Mouse (Mus musculus): ENCODE measurements around the gene Tfap2a.

Tfap2a gene

GRCm38 (mm10) chr13:40738196-40738880, at the start of gene Tfap2a:
Tfap2a (minus strand) TSS chr13:40738376.
- no peak for DNase-seq (ENCODE audit: low spot score)

- DNase-seq (ENCODE audit: low spot score) = no peak
These were observed 46.1 kb upstream of the Tfap2a start for GRCm38 (mm10) chr13:40784202-40784771.

- no peak for DNase-seq (ENCODE audit: low spot score)
These were observed 19.8 kb upstream of the Tfap2a start for GRCm38 (mm10) chr13:40757995-40758394.

DNA sequence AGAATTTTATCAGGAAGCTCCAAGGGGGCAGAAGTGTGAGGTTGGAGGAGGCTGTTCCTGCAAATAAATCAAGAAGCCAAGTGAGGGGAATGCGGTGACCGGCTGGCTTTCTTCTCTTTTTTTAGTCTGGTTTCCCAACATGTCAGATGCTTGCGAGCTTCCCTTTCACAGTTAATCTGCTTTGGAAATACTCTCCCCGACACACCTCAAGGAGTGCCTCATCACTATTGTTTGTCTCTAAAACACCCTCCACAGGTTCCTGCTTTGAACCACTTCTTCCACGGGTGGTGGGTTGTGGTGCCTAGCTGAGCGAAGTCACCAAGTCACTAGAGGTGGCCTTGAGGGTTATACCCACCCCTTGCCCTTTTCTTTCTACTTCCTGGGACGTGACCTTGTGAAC, 18.2 kb upstream of the Tfap2a start:
- no peak for DNase-seq (ENCODE audit: low spot score)

DNA sequence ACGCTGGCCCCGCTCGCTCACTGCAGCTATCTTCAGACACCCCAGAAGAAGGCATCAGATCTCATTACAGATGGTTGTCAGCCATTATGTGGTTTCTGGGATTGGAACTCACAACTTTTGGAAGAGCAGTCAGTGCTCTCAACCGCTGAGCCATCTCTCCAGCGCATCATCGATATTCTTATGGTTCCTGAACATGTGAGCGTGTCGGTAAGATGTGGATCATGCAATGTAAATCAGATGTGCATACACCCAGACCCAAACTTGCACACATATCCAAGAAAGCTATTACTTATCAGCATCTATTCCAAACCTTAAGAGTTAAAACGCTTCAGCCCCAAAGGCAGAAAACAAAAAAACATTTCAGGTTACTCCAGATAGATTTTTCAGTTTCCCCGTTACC, 15.9 kb upstream of the Tfap2a start:
- DNase-seq (ENCODE audit: low spot score) = no peak

DNA sequence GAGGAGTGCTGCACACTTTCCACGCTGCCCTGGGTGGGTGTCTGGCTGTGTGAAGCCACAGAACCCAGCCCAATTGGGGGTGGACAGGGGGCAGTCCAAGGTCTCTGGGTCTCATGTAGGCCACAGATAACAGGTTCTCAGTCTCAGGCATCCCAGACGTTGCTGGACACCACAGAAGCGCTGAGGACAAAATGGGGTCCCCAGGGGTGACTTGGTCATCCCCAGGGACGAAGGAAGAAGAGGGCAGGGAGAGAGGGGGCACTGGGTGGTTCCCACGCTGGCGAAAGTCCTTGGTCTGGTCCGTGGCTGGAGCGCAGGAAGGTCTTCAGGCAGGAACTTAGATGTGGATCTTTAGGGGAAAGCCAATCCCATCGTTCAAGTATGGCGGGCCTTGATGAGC, 13.7 kb upstream of the Tfap2a start:
- DNase-seq (ENCODE audit: low spot score) = no peak

- DNase-seq (ENCODE audit: low spot score) = no peak
These were observed 11.4 kb upstream of the Tfap2a start for GRCm38 (mm10) chr13:40749603-40749905.

DNA sequence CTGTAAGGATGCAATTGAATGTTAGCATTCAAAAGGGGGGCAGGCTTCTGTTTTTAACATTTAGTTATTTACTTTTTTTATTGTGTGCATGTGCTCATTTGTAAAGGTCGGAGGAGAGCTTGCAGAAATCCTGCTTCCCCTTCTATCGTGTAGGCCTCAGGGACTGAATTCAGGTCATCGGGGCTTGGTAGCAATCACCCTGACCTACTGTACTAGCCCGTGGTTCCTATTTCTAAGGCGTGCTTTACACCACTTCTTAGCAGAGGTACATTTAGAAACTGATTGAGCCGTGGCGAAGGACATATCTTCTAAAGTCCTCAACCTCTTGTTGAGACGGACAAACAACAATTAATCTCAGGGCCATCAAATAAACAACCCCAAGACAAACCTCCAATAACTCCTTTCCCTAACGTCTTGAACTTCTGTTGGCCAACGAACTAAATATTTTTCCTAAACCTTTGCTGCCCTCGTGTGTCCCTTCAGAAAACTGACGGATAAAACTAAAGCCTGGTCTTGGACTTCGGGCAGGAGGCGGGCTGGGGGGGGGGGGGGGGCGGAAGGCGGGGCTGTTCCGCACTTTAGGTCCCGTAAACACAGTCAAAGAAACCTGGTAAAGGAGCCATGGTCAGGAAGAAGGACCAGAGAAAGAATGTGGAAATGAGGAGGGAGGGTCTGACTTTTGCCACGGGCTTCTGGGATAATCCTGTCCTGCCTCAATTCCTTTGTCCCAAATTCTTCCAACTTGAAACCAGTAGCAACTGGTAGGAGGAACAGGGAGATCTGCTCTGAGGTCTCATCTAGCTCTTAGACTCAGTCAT, 10.8 kb upstream of the Tfap2a start:
- DNase-seq (ENCODE audit: low spot score) = no peak

GRCm38 (mm10) chr13:40744111-40744805, 6.1 kb upstream of the Tfap2a start:
- no peak for DNase-seq (ENCODE audit: low spot score)

GRCm38 (mm10) chr13:40743221-40743620, 5.0 kb upstream of the Tfap2a start:
- no peak for DNase-seq (ENCODE audit: low spot score)

DNA sequence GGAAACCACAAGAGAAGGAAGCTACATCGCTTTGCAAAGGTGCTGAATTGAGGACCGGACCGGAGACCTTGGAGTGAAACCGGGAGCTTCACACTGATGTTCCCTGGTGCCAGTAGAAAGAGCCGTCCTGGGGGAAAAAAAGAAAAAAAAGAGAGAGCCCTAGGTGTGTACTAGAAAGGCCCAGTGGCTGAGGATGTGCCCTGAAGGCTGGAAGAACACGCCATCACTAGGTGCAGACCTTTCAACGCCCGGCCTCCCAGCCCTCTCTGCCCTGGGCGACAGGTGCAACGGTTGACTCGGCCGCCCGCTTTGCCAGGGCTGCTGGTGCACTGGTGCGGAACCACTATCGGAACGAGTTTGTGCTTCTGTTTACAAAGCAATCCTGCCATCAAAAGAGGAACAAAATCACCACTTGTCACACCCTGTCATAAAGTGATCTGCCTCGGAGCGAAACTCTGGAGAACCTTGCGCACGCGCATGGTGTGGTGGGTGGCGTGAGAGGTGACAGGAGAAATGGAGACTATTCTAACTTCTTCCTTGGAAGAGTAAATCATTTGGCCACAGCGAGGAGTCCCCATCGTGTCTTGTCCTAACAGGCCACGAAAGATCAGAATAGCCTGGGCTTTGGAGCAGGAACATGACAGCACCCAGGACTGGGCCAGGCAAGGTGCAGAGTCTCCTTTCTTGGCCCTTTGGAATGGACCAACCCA, 3.8 kb upstream of the Tfap2a start:
- no peak for DNase-seq (ENCODE audit: low spot score)

DNA sequence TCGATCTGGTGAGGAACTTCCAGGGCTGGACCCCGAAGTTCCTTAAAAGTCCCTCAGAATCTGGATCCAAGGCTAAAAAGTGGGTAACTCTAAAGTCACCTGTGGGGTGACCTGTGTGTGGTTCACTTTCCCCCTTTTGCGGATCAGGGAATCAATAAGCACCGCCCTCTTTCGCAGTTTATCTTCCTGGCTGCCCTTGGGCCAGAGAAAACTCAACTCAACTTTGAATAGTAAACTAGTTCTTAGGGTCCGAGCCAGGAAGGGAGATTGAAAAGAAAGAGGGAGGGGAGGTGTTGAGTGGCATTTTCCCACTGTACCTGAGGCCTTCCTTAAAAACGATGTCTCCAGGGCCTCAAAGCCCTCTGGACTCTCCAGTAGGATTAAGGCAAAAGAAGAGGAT, 3.3 kb upstream of the Tfap2a start:
- no peak for DNase-seq (ENCODE audit: low spot score)

DNA sequence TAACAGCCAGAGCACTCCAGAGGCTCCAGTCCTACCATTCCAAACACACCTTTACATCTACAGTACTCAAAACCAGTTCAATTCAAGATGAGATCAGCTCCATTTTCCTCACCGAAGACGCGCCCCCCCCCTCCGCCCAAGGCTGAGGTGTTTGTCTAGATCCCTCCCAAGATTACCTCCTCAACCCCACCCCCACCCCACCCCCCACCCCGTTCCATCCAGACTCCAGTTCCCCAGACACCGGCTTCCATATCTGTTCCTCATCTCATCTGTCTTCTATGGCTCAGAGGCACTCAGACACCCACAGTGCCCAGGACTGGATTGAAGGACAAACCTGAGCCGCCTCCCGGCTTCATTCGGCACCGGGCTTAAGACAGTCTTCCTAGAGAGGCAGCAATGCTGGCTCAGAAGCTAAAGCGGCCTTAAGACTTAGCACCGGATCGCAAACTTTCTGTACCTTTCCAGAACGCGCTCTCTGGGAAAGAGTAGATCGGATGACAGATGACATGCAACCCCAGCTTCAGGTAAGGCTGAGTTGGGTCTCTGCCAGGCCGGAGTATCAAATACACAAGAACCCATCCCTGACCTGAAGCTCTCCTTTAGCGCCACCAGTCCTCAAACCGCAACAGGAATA, 2.7 kb upstream of the Tfap2a start:
- DNase-seq (ENCODE audit: low spot score) = no peak

- DNase-seq (ENCODE audit: low spot score) = no peak
These were observed 1.7 kb upstream of the Tfap2a start for GRCm38 (mm10) chr13:40739901-40740300.

GRCm38 (mm10) chr13:40739121-40739650, 1.0 kb upstream of the Tfap2a start:
- no peak for DNase-seq (ENCODE audit: low spot score)

DNA sequence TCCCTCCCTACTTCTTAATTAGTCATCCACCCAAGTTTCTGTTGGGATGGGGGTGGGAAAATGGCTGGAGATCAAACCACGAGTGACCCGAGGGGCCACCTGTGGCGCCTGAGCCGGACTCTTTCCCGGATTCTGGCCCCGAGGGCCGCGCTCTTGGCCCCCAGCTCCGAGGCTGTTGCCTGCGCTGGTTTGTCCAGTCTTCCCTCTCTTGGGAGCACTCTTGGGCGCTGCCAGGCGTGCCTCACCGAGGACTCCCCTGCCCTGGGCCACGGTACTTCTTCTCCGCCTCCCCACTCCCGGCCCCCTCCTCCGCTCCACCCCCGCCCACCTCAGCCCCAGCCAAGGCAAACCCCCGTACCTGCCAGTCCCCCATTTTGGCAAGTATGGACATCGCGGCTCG, 415 bp downstream of the Tfap2a start:
- no peak for DNase-seq (ENCODE audit: low spot score)

DNA sequence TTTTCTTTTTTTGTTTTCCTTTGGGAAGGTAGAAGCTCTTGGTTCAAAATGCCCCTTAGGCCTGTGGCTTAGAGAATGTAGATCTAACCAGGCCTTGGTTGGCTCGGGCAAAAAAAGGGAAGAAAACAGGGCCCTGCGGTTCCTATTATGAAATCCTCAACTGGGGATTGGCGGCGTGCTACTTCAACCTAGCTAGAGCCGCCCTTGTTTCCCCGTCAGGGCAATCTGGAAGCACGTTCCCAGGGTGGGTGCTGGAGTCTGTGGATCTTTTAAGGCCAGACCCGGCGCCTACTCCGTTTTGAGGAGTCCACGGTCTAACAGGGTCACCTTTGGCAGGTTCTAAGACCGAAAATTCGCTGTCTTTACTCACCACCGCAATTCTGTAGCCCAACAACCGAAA, 1.1 kb downstream of the Tfap2a start:
- no peak for DNase-seq (ENCODE audit: low spot score)

GRCm38 (mm10) chr13:40736107-40736780, 1.9 kb downstream of the Tfap2a start:
- no peak for DNase-seq (ENCODE audit: low spot score)

GRCm38 (mm10) chr13:40735416-40736106, 2.6 kb downstream of the Tfap2a start:
- DNase-seq (ENCODE audit: low spot score) = no peak

DNA sequence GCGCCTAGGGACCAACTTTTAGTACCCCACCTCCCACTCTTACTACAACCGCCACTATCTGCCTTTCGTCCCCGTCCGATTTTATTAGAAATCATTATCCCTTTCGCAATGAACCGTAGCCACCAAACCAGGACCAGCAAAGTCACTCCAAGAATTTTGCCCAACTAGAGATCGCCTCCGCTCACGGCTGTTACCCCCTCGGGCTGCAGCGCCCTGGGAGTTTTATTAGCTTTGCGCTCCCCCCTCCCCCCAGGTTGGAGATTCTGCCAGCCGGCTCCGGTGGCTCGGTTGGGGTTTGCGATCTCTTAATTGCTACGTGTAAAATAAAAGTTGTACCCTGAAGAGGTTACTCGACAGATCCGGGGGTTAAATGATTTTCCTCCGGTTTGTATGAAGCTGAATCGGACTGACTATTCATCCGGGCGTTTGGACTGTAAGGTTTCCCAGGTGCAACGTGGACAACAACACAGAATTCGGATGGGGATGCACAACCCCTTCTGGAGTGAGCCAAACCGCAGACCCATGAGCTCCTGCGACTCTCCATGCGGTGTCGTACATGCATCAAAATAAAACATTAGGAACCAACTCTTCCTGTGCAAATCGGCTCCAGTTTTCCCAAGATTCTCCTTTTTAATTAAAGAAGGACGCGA, 3.7 kb downstream of the Tfap2a start:
- no peak for DNase-seq (ENCODE audit: low spot score)

Measured in ovary, adult 18-20 months (tissue).